Mouse (Mus musculus) kidney, embryonic 14.5 days (tissue): ENCODE results near the gene Ypel2. TPM values are rescaled to one million over a fixed set of nuclear protein-coding genes. Genes with fewer than 3 reads are reported as not detected.

Experiments
- ATAC-seq: fragments of 200-750 bp; cut with Nextera tagmentation; 2 replicates; pipeline ENCODE4 v1.8.0; 2017; ENCODE audit warnings: moderate number of reproducible peaks, mild to moderate bottlenecking, moderate TSS enrichment, moderate library complexity; ENCODE audit not compliant: low FRiP score, low TSS enrichment
- H3K27ac ChIP-seq: fragments of 300-500 bp; sonication (generic); 2 replicates; pipeline ENCODE4 v1.5.1; 2014; ENCODE audit warnings: low read depth, mild to moderate bottlenecking, low read length, moderate library complexity, mixed read lengths
- H3K27me3 ChIP-seq: fragments of 300-500 bp; sonication (generic); 2 replicates; pipeline ENCODE4 v1.6.1; 2014; ENCODE audit warnings: mild to moderate bottlenecking, low read length; ENCODE audit not compliant: control insufficient read depth, insufficient read depth
- H3K36me3 ChIP-seq: fragments of 300-500 bp; sonication (generic); 2 replicates; pipeline ENCODE4 v1.6.1; 2014; ENCODE audit warnings: low read length, mixed read lengths; ENCODE audit not compliant: control insufficient read depth, insufficient read depth
- H3K4me1 ChIP-seq: fragments of 300-500 bp; sonication (generic); 2 replicates; pipeline ENCODE4 v1.6.1; 2014; ENCODE audit warnings: low read length, mixed read lengths; ENCODE audit not compliant: control insufficient read depth, insufficient read depth
- H3K4me2 ChIP-seq: fragments of 300-500 bp; sonication (generic); replicated peaks from 2 replicates; pipeline ENCODE4 v1.6.1; 2014; ENCODE audit warnings: low read depth, mild to moderate bottlenecking, low read length
- H3K4me3 ChIP-seq: fragments of 300-500 bp; sonication (generic); 2 replicates; pipeline ENCODE4 v1.5.1; 2014; ENCODE audit warnings: mild to moderate bottlenecking, low read length
- H3K9ac ChIP-seq: fragments of 300-500 bp; sonication (generic); 2 replicates; pipeline ENCODE4 v1.6.1; 2014; ENCODE audit warnings: low read depth, mild to moderate bottlenecking, low read length, moderate library complexity
- H3K9me3 ChIP-seq: fragments of 300-500 bp; sonication (generic); 2 replicates; pipeline ENCODE4 v1.6.1; 2016; ENCODE audit warnings: low read length; ENCODE audit not compliant: control insufficient read depth
- WGBS: fragments of 180-500 bp; shearing (Covaris S2); extraction: QIAGEN DNeasy Blood & Tissue Kit; methylation state at CpG from one replicate; pipeline ENCODE4 v1.1.7; 2014; 5-methylcytosine and 5-hydroxymethylcytosine counted together
- polyA plus RNA-seq: library from polyadenylated mRNA; unstranded; fragments of >200 nt; fragmentation: Nextera tagmentation; extraction: Ambion mirVana; gene quantifications from 2 replicates; pipeline ENCODE4 v1.2.1, GENCODE M21; 2014

The Ypel2 gene
- polyA plus RNA-seq, 1 experiment from 2014 or later = 9.1 TPM

DNA sequence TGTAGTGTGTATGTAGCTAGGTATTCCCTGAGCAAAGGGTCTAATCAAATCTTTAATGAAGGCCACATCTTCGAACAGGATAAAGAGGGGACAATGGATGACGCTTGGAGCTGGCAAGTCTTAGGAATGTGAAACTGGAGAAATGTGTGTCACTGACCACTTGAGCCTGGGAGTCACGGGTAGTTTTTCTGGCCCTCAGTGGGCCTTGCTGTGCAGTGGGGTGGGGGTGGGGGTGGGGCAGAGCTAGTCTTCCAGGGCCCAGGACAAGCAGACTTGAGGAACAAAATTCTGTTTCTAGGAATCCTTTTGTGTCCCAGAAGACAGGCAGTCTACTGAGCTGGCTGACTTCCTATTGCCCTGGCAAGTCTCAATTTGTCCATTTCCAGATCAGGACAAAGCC is 55.0 kb downstream of the Ypel2 start:
- 0 out of 2 replicates have a peak, but pooled peaks cover 5% of the 10 kb centered on the region for H3K4me1 ChIP-seq
- H3K4me3 ChIP-seq = no peak overlapping the region
- no peak overlapping the region for H3K9ac ChIP-seq
- H3K36me3 ChIP-seq = peaks cover 16% of the 10 kb centered on the region
- no peak overlapping the region for H3K4me2 ChIP-seq
- no peaks in the 10 kb centered on the region for H3K27me3 ChIP-seq
- 70% methylated on average over 3 of the region's 3 CpGs for WGBS
- H3K9me3 ChIP-seq = no peaks in the 10 kb centered on the region
- H3K27ac ChIP-seq = no peak overlapping the region
- no peak for ATAC-seq

DNA sequence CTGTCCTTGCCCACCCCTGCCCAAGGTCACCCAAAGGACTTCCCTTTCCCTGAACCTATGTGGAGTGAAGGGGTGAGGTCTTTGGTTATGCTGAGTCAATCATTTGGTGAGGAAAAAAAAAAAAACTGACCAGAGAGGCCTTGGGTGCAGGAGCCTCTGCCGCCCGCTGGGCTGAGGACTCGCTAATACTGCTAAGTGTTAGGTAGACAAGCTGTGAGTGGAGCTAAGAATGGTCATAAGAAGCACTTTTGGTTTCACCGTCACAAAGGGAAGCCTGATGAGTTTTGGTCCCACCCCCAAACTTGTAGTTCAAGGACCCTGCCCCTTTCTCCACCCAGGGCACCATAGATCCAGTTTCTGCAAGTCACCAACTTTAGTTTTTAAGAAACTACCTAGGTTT is 55.4 kb downstream of the Ypel2 start:
- Histone ChIP-seq H3K9me3 (no peaks in the 10 kb centered on the region), H3K9ac (no peak overlapping the region), H3K4me3 (no peak overlapping the region), H3K36me3 (peaks cover 13% of the 10 kb centered on the region), H3K27me3 (no peaks in the 10 kb centered on the region), H3K4me1 (0 out of 2 replicates have a peak, but pooled peaks cover 5% of the 10 kb centered on the region), H3K27ac (no peak overlapping the region), H3K4me2 (no peak overlapping the region)
- WGBS = 84% methylated on average over 4 of the region's 4 CpGs
- ATAC-seq = no peak

DNA sequence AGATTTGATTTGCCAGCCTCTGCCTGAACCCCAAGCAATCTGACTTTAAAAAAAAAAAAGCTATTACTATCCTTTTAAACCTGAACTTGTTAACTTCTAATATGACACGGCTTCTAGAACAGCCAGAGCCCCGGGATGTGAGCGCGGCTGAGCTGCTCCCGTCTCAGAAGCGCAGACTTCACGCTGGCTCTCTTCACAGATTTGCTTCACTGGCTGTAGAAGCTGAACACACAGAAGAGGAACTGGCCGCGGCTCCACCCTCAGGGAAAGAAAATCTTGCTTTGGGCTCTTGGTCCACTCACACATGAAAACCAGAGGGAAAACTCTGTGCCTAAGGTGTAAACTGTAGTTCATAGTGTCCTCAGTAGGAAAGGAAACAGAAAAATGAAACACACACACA is 56.6 kb downstream of the Ypel2 start:
- H3K36me3 ChIP-seq = peaks cover 13% of the 10 kb centered on the region
- H3K9me3 ChIP-seq = no peaks in the 10 kb centered on the region
- H3K4me1 ChIP-seq = 0 out of 2 replicates have a peak, but pooled peaks cover 5% of the 10 kb centered on the region
- H3K4me3 ChIP-seq = no peak overlapping the region
- H3K27ac ChIP-seq = no peak overlapping the region
- no peak for ATAC-seq
- H3K27me3 ChIP-seq = no peaks in the 10 kb centered on the region
- no peak overlapping the region for H3K9ac ChIP-seq
- WGBS = 54% methylated on average over 9 of the region's 9 CpGs
- no peak overlapping the region for H3K4me2 ChIP-seq

DNA sequence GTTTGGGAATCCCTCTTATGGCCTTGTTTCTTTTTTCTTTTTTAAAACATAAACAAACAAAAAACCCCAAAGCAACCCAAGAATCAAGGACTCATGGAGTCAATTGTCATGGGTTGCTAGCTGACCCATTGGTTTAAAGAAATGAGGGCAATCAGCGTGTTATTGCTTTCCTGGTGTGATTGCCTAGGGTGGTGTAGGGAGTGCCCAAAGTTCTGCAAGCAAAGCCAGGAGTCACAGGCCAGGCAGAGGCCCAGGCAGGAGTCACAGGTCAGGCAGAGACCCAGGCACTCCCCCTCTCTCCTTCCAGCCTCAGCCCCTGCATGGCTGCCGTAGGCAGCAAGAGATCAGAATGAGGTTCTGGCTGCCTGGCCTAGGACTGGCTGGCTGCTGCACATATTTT is 58.6 kb downstream of the Ypel2 start:
- Histone ChIP-seq H3K4me1 (0 out of 2 replicates have a peak, but pooled peaks cover under 1% of the 10 kb centered on the region), H3K4me3 (no peak overlapping the region)

DNA sequence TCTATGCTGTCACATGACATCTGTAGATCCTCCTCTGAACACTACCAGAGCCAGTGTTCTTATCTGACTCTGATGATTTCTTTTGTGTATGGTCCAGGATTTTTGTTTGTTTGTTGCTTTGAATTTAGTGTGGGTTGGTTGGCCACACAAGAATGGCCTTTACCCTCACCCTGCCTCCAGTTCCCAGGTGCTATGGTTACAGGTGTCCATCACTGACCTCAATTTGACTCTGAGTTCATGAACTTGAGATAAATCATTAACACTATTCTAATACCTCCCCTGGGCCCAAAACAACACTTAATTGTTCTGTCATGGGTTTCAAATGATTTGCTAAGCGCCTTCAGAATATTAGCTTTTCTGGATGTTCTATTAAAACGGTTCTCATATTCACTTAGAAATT is 61.3 kb downstream of the Ypel2 start:
- no peaks in the 10 kb centered on the region for H3K36me3 ChIP-seq
- no peak for ATAC-seq
- H3K4me3 ChIP-seq = no peak overlapping the region
- H3K4me1 ChIP-seq = no peaks in the 10 kb centered on the region
- no peak overlapping the region for H3K27ac ChIP-seq
- H3K9me3 ChIP-seq = no peaks in the 10 kb centered on the region
- 68% methylated on average over 2 of the region's 2 CpGs for WGBS
- H3K9ac ChIP-seq = no peak overlapping the region
- H3K27me3 ChIP-seq = no peaks in the 10 kb centered on the region
- H3K4me2 ChIP-seq = no peak overlapping the region

More for the DNA sequence above, 58.6 kb downstream of the Ypel2 start:
- Histone ChIP-seq H3K4me2 (no peak overlapping the region), H3K9ac (no peak overlapping the region), H3K27ac (no peak overlapping the region), H3K9me3 (no peaks in the 10 kb centered on the region), H3K27me3 (no peaks in the 10 kb centered on the region), H3K36me3 (no peaks in the 10 kb centered on the region; the same call in 1 of the 2 replicates)
- WGBS = 26% methylated on average over 2 of the region's 2 CpGs
- no peak for ATAC-seq

DNA sequence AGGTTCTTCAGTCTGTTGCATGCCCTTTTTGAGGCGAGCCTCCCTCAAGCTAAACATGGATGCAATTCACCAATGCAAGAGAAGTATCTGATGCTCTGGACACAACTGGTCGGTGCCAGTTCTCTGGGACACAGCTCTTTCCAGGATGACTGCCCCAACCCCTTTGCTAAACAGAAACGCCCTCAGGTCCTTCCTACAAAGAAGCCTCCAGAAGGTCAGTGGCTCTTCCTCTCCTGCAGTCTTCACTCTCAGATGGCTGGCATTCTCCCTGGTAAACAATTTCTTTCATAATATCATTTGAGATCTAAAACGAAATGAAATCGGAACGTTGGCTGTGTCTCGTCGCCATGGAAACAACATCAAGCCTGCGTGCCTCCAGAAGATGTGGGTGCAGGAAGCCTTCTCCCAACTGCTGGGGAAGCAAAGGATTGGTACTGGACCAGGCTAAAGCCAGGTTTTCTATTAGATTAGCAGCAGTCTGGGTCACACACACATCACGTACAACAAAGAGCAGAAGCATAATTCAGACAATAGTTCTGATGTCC is 62.8 kb downstream of the Ypel2 start:
- H3K27ac ChIP-seq = no peak overlapping the region
- 76% methylated on average over 10 of the region's 10 CpGs for WGBS

DNA sequence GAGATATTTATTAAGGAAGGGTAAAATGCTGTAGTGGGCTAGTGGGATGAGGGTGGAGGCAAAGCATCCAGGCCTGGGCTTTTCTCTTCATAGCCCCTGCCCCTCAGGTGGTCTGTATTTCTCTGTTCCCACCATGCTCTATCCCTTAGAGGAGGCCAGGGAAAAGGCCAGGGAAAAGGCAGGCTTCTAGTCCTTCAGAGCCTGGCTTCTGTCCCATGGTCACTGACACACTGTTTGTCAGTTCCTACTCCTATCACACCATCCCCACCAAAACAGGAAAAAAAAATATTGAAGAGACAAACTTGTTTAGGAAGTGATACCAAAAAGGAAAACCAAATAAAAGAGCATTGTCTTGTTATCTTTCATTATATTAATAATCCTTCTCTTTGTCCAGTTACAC is 63.5 kb downstream of the Ypel2 start:
- Histone ChIP-seq H3K4me2 (no peak overlapping the region), H3K4me3 (no peak overlapping the region), H3K4me1 (no peaks in the 10 kb centered on the region), H3K9me3 (no peaks in the 10 kb centered on the region), H3K36me3 (no peaks in the 10 kb centered on the region), H3K27ac (no peak overlapping the region), H3K27me3 (no peaks in the 10 kb centered on the region), H3K9ac (no peak overlapping the region)
- ATAC-seq = no peak

More for the DNA sequence above, 62.8 kb downstream of the Ypel2 start:
- no peak overlapping the region for H3K4me3 ChIP-seq
- H3K27me3 ChIP-seq = no peaks in the 10 kb centered on the region
- no peaks in the 10 kb centered on the region for H3K36me3 ChIP-seq
- no peak overlapping the region for H3K9ac ChIP-seq
- H3K4me1 ChIP-seq = no peaks in the 10 kb centered on the region
- no peak overlapping the region for H3K4me2 ChIP-seq
- H3K9me3 ChIP-seq = no peaks in the 10 kb centered on the region
- no peak for ATAC-seq

DNA sequence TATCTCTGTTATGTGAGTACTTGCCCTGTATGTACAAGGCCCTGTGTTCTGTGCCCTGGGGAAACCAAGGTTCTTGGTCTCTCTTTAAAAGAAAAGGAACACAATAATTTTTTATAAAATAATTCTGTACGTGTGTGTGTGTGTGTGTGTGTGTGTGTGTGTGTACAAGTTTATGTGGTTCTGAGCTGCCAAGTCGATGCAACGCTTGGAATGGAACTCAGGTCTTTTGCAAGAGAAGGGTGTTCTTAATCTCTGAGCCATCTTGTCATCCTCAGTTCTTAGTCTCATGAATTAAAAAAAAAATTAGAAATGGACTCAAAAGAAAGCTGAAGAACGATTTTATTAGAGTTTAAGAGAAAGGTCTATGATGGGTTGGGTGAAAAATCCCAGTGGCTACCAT is 64.0 kb downstream of the Ypel2 start:
- no peaks in the 10 kb centered on the region for H3K36me3 ChIP-seq
- no peaks in the 10 kb centered on the region for H3K9me3 ChIP-seq
- H3K27me3 ChIP-seq = no peaks in the 10 kb centered on the region
- H3K9ac ChIP-seq = no peak overlapping the region
- no peak overlapping the region for H3K4me2 ChIP-seq
- ATAC-seq = no peak
- H3K27ac ChIP-seq = no peak overlapping the region
- no peak overlapping the region for H3K4me3 ChIP-seq
- H3K4me1 ChIP-seq = no peaks in the 10 kb centered on the region
- 90% methylated on average over 4 of the region's 4 CpGs for WGBS

DNA sequence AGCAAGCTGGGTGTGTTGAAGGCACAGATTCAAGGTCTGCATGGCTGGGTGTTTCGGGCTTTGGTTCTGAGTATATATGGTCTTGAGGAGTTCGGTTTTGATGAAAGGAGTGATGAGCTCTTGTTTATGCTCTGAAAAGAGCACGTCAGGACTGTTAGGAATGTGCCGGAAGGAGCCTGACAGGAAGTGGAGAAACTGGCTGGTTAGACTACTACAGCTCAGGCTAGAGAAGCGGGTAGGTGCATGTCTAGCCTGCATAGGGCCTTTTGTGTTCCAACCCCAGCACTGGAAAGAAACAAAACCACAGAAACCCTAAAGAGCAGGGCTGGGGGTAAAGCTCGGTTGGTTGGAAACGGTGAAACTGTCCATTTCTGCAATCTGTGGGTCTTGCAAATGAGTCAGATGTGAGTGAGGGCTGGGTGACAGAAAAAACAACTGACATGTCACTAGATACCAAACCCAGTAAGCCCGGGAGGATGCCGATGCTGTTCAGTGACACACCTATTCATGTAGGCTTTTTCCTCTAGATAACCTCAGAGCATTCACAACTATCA is 68.3 kb downstream of the Ypel2 start:
- Histone ChIP-seq H3K27ac (no peak overlapping the region), H3K4me1 (no peaks in the 10 kb centered on the region), H3K36me3 (no peaks in the 10 kb centered on the region), H3K27me3 (no peaks in the 10 kb centered on the region), H3K4me3 (no peak overlapping the region), H3K9ac (no peak overlapping the region), H3K9me3 (no peaks in the 10 kb centered on the region), H3K4me2 (no peak overlapping the region)
- ATAC-seq = no peak
- WGBS = 86% methylated on average over 9 of the region's 9 CpGs
